Mouse (Mus musculus): ENCODE results near the gene Selenop.
"Not testable (repeated sequence)": the region's sequence is repeated elsewhere in the genome, so short reads cannot be mapped to it uniquely, and the experiment has no call there.

Gene Selenop

DNA sequence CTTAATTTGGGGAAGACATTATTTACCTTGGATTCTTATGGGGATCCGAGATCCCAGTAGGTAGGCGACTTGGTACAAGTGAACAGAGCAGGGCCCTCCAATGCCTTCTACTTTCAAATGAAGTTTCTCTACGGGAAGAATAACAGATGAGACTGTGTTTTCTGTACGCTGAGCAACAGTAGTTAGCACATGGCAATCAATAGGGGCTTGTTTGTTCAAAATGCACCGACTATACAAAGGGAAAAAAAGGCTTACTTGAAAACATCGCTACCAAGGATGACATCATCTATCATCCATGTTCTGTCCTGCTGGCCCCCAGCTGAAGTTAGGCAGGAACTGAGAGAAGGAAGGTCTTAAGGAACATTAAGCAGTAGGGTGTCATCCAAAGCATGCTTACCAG lies at the start of gene Selenop:
Gene Selenop (plus strand): TSS at position 301 of the 400 bp plus-strand sequence.
- no peak for DNase-seq (ENCODE audit: low read depth, low spot score)

DNA sequence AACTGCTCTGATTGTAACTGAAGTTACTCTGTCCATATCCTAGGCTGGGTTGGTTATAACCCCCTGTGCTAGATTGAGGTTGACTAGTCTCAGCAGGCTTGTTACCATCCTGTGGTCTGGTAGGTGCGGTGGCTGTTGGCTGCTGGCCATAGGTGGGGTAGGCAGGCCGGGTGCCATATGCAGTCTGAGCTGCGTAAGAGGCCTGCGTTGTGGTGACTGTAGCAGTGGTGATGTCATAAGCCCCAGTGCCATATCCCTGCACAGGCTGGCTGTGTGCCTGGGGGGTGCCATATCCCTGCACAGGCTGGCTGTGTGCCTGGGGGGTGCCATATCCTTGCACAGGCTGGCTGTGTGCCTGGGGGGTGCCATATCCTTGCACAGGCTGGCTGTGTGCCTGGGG lies 49.7 kb upstream of the Selenop start:
- DNase-seq (ENCODE audit: low read depth, low spot score): not testable (repeated sequence)

DNA sequence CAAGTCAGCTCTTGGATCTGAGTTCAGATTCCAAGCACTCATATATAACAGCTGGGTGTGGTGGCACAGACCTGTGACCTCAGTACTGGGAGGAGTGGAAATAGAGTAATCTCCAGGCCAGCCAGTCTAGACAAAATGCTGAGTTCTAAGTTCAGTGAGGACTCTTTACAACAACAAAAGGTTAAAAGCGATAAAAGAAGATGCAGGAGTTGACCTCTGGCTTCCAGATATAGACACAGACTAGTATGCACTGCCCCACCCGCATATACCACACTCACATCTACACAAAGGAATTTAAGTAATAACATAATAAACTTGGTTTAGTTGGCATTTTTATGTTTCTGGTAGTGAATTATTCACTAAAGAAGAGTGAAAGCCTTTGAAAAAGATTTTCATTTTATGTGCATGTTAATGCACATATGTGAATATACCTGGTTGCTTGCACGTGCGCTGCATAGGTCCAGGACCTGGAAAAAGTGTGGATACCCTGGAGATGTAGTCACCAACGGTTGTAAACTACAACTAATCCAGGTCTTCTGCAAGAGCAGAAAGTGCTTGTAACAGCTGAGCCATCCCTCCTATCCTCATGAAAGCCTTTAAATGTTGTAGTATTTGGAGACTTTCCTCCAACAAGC lies 45.4 kb upstream of the Selenop start:
- no peak for DNase-seq (ENCODE audit: low read depth, low spot score)

DNA sequence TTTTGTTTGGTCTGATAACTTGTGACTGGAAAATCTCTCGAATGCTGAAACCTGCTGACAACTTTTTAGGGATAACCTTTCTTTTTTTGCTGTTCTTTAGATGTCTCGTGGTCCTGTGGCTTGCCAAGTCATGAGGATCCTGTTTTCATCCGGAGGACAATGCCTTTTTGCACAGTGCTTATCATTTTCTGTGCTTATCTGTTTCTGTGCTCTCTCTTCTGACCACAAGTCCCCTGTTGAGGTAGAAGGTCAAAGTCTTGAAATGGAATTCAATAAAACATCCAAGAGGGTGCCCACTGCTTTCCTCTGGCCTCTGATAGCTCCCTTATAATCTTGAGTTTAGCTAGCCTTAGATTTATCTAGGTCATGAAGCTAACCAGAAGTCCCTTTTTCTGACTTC lies 41.8 kb upstream of the Selenop start:
- no peak for DNase-seq (ENCODE audit: low read depth, low spot score)

DNA sequence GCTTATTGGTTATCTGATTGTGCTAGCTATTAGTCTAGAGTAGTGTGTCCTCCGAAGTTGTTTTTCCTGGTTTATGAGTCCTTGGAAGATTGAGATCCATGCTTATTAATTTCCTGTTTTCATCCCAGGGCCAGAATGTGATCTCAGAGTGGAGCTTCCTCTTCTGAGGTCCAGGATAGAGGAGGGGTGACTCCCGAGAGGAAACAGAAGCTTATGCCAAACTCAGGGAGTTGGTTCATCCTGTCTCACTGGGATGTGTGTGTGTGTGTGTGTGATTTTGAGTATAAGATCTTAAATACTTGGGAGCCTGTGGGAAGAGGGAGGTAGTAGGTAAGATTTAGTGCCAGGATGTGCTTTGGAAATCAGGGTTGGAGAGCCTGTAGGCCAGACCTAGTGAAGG lies 40.2 kb upstream of the Selenop start:
- DNase-seq (ENCODE audit: low read depth, low spot score): no peak

DNA sequence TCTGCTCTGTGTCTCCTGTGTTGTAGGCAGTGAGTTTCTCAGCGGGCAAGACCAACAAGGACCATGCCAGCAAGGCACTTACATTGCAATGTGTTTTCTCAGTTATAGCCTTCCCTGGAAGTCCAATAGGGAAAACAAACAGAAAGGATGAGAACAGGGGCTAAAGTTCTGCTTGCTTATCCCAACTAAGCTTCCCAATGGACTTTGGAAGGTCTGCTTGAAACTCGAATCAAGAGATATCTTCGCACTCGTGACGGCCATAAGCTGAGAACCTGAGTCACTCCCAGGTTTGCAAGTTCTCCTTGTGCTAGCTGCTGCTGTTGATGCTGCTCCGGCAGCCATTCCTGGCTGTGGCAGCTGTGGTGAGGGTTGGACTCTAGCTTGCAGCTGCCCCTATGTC lies 39.4 kb upstream of the Selenop start:
- no peak for DNase-seq (ENCODE audit: low read depth, low spot score)

DNA sequence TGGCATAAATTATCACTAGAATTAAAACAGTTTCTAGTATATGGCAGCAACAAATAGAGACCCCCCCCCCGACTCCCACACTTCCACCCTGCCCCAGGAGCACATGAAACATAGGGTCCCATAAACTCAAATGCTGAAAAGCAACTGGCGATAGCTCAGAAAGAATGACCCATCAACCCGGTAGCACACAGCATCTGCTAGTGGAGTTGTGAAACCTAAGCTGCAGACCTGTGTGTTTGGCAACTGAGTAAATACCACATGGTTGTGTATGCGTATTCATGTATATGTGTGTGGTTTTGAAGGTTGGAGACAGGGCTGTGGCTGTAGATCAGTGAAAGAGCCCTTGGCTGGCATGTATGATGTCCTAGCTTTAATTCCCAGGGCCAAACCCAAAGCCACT lies 37.3 kb upstream of the Selenop start:
- no peak for DNase-seq (ENCODE audit: low read depth, low spot score)

DNA sequence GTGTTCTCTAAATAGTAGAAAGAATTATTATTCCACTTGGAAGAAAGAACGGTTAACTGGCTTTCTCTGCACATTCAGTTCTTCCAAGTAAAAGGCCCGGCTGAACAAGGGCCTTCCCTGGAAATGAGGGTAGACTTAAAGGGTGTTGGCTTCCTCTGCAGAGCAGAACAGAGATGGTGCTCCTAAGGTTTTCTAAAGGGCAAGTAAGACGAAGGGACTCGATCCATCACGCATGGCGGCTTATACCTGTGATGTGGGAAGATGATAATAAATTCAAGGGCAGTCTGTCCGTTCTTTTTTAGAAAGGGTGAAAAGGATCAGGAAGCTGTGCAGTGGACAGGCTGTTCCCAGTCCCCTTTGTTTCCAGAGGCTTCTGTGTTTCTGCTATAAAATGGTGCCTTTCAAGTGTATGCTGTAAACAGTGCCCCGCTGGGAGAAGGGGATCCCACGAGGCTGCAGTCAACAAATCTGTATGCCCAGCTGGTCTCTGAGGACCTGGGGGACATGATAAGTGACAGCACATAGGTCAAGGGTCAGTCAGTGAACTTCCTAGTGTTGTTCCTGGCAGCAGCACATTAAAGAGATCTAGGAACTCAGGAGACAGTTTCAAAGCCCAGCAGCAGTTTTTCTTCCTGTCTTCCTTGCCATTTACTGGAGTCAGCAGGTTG lies 36.0 kb upstream of the Selenop start:
- DNase-seq (ENCODE audit: low read depth, low spot score): peak; percentile 29

DNA sequence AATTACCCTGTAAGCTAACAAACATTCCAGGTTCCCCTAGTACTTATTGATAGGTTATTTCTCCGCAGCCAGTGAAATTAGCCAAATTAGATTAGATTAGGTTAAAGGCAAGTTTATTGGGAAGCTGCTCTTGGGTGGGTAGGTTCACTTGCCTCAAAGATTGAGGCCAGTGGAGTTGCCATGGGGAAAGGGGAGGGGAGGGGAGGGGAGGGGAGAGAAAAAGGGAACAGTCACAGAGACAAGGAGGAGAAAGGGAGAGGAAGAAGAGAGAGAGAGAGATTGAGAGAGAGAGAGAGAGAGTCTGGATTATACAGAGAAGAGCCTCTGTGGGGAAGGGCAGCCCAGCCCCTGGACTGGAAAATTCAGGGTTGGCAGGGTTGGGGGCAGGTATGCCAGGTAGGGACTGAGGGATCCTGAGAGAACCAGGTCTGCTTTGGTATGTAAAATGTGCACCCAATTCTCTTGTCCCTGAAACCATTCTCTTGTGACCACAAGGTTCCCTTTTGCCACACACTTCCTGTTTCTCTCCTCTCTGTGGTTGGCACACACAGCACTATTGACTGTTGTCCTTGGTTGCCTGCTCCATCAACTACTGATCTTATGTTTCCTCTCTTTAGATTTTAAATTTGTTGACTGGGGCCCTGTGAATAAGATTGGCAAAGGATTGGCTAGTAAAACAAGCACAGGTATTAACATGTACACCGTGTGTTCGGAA lies 34.4 kb upstream of the Selenop start:
- no peak for DNase-seq (ENCODE audit: low read depth, low spot score)

DNA sequence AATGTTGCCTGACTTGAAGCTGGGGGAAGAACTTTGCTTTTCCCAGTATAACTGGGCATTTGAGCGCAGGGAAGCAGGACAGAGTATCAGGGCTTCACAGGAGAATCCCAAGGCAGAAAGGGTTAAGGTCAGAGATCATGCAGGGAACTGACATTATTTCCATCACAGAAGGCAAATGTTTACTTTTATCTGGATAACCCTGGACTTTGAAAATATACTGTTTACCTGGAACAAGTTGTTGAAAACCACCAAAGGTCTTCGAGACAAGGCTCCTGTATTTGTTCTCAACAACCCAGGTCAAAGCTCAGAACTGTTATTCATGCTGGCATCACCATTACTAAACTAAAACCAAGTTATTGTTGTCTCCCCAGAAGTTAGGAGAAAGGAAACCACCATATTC lies 32.0 kb upstream of the Selenop start:
- DNase-seq (ENCODE audit: low read depth, low spot score): no peak

DNA sequence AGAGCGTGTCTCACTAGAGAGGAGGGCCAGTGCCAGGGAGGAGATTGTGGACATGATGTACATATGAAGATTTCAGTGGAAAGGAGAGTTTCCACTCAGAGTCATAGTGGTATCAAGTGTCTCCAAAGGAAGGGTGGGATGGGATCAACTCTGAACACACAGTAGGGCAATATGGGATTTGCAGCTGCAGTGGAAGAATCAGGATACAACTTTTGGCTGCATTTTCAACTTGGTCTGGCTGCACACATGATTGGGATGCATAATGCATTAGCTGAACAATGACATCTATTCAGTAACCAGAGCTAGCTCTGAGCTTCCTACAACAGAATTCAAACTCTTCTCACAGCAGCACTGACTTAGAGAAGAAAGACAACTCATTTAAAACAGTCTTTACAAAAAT lies 30.4 kb upstream of the Selenop start:
- no peak for DNase-seq (ENCODE audit: low read depth, low spot score)

DNA sequence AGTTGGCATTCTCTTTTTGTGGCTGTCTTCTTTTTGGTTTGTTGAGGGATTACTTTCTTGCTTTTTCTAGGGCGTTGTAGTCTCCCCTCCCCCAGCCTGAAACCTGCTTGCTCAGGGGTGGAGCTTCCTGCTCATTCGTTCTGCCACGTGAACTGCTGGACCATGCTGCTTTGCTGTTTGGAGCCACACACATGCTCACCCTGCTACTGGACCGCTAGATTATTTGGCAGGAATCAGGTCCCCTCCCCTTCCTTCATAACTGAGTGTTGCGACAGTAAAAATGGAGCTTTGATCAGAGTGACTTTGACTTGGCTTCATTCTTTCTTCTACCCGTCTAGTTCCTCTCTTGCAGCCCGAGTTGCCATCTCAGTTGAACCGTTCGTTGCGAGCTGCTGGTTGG lies 23.3 kb upstream of the Selenop start:
- DNase-seq (ENCODE audit: low read depth, low spot score): not testable (repeated sequence)

DNA sequence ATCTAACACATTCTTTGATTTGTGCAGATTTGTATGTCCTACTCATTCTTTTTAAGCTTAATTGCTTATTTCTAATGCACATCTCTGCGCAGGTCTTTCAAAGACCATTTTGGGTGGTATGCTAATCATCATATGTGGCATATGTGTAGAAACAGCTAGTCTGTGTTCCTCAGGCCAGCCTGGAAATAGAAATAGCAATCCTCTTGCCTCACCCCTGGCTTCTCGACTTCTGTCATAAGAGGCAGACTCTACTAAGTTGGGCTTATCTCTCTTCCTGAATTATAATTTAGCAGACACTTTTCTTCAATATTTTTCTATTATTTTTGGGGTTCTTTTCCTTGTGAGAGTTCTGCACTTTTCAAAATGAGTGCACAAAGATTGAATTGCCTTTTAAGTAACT lies 17.7 kb upstream of the Selenop start:
- no peak for DNase-seq (ENCODE audit: low read depth, low spot score)

DNA sequence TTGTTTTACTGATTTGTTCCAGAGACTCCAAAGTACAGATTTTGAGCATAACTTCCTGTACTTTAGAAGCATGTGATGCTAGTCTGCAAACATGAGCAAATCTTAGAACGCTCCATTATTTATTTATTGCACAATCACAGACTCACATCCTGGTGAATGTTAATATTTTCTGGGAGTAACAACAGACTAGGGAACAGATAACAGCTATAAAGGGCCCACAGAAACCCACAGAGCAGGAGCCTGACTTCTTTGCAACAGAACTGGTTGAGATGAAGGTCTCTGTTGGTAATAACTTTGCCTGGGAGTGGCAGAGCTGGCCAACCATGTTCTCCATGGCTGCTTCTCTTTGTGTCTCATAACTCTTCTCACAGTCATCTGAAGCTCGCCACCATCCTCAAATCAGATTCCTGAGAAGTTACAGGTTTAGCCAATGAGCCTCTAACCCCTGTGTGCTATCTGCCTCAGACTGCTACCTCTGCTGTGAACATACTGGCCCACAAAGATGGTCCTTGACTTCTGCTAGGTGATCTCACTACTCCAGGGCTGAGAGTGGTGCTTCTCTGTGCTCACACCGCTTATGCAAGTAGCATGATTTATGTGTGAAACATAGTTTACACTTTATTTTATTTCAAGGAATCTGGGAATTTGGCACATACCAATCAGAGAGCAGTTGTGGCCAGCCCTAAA lies 17.2 kb upstream of the Selenop start:
- no peak for DNase-seq (ENCODE audit: low read depth, low spot score)

DNA sequence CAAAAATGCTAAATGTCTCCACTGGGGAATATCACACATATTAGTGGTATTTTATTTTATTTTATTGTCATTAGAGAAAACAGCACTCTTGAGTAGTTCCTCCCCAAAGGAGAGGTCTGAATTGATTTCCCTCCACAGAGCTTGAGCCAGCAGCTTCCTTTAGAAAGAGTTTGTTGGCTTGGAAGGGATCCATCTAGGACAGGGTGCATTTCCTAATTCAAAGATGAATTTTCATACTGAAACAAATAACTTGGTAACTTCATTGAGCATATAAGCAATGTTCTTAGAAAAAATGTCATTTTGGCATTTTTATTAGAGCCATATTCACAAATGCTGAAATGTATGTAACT lies 16.7 kb upstream of the Selenop start:
- DNase-seq (ENCODE audit: low read depth, low spot score): no peak

DNA sequence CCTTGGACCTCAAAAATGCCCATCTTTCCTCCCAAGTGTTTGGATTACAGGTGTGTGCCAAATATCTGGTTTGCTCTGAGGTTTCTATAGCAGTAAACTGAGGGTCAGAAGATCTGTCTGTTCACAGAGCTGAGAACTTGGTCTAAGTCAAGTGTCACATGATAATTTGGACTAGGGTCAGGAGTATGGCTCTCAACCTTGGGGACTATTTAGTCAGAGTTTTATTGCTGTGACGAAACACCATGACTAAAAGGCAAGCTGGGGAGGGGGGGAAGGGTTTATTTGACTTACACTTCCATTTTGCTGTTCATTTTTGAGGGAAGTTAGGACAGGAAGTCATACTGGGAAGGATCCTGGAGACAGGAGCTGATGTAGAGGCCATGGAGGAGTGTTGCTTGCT lies 9.3 kb upstream of the Selenop start:
- DNase-seq (ENCODE audit: low read depth, low spot score): no peak

DNA sequence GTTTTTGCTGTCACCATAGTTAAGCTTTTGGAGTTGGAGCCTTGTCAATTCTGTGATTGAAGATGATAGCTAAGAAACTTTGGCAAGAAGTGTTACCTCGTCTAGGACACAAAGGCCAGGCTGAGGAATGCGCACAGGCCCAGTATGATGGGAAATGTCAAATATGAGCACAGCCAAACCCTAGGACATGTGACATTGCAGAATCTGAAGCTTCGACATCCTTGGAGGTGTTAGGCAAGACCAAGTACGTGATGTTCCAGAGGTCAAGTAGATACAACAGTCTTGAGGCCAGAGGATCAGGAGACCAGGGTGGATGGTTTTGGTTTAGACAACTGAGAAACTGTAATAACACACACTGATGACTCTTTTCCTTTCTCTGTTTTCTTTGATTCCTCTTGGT lies 8.0 kb upstream of the Selenop start:
- DNase-seq (ENCODE audit: low read depth, low spot score): no peak

DNA sequence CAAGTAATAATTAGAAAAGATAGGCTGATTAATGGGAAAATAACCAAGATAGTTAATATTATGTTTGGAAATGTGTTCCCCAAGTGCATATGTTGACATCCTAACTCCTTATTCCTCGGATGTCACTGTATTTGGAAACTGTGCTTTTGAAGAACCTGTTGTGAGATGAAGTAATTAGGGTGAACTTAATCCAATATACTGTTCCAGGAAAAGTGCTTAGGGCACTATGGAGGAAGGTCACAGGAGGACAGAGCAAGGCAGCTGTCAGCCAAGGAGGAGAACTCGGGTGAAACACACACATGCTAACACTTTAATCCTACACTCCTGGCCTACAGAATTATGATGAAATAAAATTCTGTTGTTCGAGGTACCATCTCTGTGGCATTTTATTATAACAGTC lies 5.5 kb upstream of the Selenop start:
- DNase-seq (ENCODE audit: low read depth, low spot score): no peak

DNA sequence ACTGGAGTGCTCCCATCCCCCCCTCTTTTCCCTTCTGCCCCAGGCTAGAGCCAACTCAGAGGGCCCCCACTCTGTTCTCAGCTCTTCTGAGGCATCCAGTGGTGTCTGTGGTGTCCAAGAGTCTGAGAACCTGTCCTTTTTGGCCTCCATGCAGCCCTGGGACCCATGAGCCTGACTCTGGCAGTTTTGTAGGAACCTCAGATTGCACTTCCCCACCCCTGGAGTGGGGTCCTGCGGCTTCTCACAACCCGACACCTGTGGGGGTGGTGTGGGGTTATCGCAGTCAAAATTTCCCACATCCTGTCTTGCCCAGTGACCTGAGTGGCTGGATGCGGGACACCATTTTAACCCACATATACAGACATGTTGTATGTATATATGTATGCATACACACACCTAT lies 4.1 kb upstream of the Selenop start:
- no peak for DNase-seq (ENCODE audit: low read depth, low spot score)

DNA sequence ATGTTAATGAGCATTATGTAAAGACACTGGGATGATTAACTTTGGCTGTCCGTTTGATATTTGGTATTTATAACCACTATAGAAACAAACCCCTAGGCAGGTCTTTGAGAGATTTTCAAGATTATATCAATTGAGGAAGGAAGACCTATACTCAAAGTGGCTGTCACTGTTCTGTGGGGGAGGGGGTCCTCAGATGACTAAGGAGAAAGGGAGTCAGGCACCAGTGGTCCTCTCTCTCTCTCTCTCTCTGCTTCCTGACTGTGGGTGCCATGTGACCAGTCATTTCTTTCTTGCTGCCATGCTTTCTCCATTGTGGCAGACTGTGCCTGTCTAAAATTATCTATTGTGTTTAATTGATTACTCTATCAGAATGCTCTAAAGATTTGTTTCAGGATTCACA lies 3.5 kb upstream of the Selenop start:
- no peak for DNase-seq (ENCODE audit: low read depth, low spot score)

DNA sequence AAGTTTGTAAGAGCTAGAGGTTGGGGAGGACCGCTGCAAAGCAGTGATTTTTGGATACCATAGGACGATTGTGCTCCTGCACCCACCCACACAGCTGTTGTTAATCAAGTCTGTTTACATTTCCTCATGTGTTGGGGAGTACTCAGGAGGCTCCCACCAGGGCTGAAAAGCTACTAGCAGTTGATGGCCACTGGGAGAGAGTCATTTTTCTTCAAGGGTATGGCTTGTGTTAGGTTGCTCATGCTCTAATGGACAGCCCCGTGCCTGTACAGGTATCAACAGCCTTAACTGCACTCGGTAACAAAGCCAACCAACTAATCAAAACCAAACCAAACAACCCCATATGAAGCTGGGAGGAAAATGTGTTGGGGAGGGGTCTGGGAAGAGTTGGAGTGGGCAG lies 1.1 kb downstream of the Selenop start:
- DNase-seq (ENCODE audit: low read depth, low spot score): peak; percentile 4

DNA sequence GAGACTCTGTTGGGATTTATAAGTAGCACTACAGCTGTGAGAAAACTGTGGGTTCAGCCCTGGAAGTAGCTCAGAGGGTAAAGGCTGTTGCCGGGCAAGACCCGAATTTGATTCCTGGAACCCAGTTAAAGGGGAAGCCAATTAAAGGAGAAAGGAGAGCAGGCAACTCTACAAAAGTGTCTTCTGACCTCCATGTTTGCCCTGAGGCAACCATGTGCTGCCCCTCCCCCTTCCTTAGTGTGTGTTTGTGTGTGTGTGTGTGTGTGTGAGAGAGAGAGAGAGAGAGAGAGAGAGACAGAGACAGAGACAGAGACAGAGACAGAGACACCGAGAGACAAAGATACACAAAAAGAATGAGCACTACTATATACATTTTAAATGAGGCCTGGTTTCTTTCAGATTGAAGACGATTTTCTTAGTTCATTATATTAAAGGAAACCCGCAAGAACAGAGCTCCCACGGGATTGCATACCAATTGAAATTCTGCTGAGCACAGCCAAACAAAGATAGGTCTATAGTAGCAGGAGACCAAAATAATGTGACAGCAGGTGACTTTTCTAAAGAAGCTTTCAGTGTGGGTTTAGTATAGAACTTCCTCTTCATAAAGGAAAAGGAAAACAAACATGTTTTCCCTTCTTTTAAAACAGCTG lies 1.8 kb downstream of the Selenop start:
- DNase-seq (ENCODE audit: low read depth, low spot score): peak; percentile 2
